Mouse (Mus musculus) left cerebral cortex, postnatal 36 days (tissue): ENCODE results near the gene Manba. TPM values are rescaled to one million over a fixed set of nuclear protein-coding genes. Genes with fewer than 3 reads are reported as not detected.
"Not testable (repeated sequence)": the region's sequence is repeated elsewhere in the genome, so short reads cannot be mapped to it uniquely, and the experiment has no call there.

Experiments used
- DNase-seq, 2 experiments: peaks; one replicate each; pipeline ENCODE4 v3.0.0; 2021 to 2022; ENCODE audit warnings: low spot score in 2 of 2, mixed read lengths in 1 of 2
- intact Hi-C: fragments of 180-260 bp; cut with DNase I; formaldehyde crosslinking; loops from one replicate; pipeline ENCODE4 v1.15.1; 2025
- total RNA-seq, 2 experiments: library from RNA; stranded (reverse); gene quantifications; 2 replicates each; pipeline ENCODE4 v1.2.3; 2021

Manba gene
- total RNA-seq, 2 experiments from 2014 or later = 7.2 to 9.9 TPM

DNA sequence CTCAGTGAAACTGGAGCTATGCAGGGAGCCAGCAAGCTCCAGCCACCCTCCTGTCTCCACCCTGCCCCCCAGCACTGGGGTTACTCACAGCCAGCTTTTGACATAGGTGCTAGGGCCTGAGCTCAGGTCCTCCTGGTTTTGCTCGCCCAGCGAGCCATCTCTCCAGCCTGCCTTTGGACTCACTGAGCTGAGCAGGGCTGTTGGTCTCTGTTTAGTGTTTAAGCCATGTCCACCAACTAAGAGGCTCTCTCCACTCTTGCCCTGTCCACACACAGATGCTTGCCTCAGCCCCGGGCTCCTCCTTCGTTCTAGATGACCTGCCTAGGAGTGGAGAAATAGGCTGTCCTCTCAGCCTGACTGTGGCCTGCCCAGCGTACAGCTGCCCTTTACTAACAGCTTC is 33.5 kb downstream of the Manba start:
- DNase-seq = no peak
- intact Hi-C loops = no loop called here

- intact Hi-C loops = no loop called here
- DNase-seq = no peak
These were observed 34.2 kb downstream of the Manba start for GRCm38 (mm10) chr3:135519584-135519983.

DNA sequence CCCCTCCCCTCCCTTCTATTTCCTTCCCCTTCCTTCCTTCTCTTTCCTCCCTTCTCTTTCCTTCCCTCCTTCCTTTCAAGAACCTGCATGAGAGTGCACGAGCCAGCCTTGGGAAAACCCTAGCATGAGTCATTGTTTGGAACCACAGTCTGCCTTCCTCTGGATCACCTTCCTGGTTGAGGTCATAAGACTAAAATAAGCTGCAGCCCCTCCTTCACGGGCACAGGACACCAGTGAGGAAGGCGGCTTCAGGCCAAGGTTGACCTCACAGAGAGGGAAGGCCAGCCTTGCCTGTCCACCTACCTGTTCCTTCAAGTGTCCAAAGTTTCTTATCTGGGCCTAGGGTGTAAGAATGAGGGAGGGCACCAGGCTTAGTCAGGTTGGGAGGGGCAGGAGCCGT is 36.6 kb downstream of the Manba start:
- intact Hi-C loops = no loop called here
- no peak for DNase-seq

GRCm38 (mm10) chr3:135522618-135523355 is 37.4 kb downstream of the Manba start:
- DNase-seq = no peak
- intact Hi-C loops = no loop called here

DNA sequence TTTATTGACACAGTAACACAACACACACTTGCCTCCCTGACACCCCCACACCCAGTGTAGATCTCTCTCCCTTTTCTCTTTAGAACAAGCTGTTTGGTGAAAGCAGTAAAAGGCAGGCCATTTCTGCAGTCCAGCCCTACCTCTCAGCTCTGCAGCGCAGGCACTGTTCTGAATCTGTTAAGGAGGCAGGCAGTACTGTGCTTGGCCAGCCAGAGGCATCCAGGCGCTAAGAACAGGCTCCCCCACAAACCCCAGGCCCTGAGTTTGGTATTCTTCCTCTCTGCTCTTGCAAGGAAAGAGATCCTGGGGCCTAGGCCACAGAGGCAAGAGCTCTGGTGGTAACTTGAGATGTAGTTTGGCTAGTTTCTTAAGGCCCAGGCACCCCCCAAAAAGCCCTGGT is 39.5 kb downstream of the Manba start:
- intact Hi-C loops = not testable (repeated sequence)

GRCm38 (mm10) chr3:135529670-135530069 is 44.3 kb downstream of the Manba start:
- no peak for DNase-seq
- intact Hi-C loops = no loop called here

More for the DNA sequence above, 39.5 kb downstream of the Manba start:
- DNase-seq = not testable (repeated sequence)

GRCm38 (mm10) chr3:135531762-135532161 is 46.4 kb downstream of the Manba start:
- no peak for DNase-seq
- intact Hi-C loops = no loop called here

GRCm38 (mm10) chr3:135534103-135534502 is 48.7 kb downstream of the Manba start:
- no peak for DNase-seq
- intact Hi-C loops = no loop called here

GRCm38 (mm10) chr3:135546212-135546923 is 61.0 kb downstream of the Manba start:
- DNase-seq = no peak
- intact Hi-C loops = no loop called here

GRCm38 (mm10) chr3:135547298-135547697 is 61.9 kb downstream of the Manba start:
- intact Hi-C loops = no loop called here
- no peak for DNase-seq

DNA sequence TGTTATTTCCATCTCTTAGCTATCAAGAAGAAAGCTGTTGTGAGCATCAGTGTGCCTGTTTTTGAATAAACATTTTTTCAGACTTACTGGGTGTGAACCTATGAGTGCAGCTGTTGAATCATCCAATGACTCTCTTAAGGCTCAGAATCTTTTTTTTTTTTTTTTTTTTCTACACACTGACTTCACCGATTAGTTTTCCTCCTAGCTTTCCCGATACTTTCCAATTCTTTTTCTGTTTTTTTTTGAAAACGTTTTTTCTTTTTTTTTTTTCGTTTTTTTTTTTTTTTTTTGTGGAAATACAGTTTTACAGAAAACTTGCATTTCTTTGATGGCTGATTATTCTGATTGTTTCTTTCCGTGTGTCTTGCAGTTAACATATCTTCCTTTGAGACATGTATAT is 67.5 kb downstream of the Manba start:
- intact Hi-C loops = no loop called here
- no peak for DNase-seq

DNA sequence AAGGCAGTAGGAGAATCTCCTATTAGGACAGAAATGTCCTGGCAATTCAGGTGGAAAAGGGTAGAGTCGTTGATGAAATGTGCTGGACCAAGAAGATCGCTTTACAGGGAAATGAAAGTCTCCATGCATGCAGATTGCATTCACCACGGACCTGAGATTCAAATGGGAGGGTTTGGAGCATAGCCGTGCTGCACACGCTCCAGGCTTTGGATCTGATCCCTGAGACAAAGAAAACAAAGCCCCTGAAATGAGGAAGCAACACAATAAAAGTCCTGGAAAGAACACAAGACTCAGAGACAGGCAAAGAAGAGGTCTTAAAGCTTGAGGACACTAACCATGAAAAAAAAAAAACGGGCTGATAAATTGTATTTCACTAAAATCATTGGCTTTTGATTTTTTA is 69.8 kb downstream of the Manba start:
- DNase-seq = no peak
- intact Hi-C loops = no loop called here

DNA sequence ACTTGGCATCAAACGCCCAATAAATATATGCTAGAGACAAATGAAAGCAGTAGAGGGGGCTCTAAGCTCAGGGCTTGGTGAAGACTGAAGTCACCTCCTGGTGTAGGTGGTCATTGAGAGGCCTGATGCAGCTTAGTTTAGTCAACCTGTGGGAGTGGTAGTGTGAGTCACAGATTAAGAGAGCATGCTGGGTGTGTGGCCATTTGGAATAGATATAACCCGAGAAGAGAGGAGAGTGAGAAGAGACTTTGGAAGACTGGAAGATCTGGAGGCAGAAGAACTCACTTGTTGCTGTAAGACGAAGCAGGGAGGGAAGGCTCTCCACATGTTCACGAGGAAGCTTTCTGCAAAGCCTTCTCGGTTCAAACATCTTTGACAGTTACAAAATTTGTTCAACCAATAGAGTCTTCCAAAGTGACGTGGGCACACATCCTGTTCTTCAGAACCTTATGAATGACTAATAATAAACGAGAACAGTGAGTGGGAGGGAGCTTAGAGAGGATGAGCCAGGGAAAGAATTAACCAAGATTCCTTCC is 70.7 kb downstream of the Manba start:
- intact Hi-C loops = no loop called here
- peak; percentile 15 to 21 for DNase-seq

DNA sequence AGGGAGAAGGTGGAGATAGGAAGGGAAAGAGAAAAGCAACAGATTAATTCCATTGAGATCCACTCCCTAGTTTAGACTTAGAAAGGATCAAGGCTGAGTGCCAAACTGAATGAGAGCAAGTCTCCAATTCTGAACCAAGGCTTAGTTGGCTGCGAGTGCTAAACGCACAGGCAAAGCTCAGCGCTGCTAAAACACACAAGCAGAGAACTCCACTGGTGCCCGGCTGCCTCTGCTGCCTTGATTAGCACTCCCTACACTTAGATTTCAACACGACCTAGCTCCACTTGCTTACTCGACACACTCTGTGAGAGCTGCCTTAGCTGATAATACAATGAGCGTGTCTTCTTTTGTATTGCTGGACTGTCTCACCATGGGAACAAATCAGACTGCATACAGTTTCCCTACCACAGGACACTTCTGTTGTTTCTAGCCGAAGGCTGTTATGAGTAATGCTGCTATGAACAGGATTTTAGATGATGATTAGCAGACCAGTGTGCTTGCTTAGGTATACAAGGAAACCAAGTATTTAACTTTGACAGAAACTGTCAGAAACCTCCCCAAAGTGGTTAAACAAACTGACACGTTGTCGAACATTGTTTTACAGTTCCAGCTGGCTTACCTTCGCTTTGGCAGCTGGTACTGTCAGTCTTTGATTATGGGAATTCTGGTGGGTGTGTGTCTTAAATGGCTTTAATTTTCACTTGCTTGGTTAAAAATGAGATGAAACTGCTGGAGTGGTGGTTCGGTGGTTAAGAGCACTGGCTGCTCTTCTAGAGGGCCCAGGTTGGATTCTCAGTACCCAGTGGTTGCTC is 71.6 kb downstream of the Manba start:
- peak; percentile 9 to 18 for DNase-seq
- intact Hi-C loops = no loop called here

GRCm38 (mm10) chr3:135562036-135562435 is 76.6 kb downstream of the Manba start:
- intact Hi-C loops = no loop called here
- DNase-seq = no peak

GRCm38 (mm10) chr3:135563163-135563689 is 77.8 kb downstream of the Manba start:
- no peak for DNase-seq
- intact Hi-C loops = no loop called here

GRCm38 (mm10) chr3:135564706-135565105 is 79.3 kb downstream of the Manba start:
- DNase-seq = no peak
- intact Hi-C loops = no loop called here

- intact Hi-C loops = no loop called here
- DNase-seq = no peak
These were observed 79.9 kb downstream of the Manba start for GRCm38 (mm10) chr3:135565306-135565705.

- intact Hi-C loops = no loop called here
- no peak for DNase-seq
These were observed 82.5 kb downstream of the Manba start for GRCm38 (mm10) chr3:135567888-135568287.

DNA sequence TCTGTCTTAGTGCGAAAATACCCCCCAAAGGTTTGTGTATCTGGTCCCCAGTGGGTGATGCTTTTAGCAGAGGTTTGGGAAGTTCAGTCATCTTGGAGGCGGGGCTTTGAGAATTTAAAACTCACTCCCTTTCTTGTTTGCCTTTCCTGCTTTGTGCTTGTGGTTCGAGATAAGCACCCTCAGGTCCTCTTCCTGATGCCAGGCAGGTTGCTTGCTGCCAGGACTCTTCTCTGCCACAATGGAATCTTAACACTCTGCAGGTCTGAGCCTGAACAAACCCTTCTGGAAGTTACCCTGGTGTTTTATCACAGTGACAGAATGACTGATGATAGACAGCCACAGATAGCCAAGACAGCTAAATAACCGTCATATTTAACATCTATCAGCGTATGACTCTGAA is 83.2 kb downstream of the Manba start:
- intact Hi-C loops = no loop called here
- DNase-seq = no peak
